Mouse (Mus musculus): ENCODE measurements around the gene Slc6a1.

- TF ChIP-seq POLR2A (IDR thresholded peaks at IDR 0.05; ENCODE audit: control insufficient read depth, low read depth, low read length) (no peak), CTCF (IDR thresholded peaks at IDR 0.05; ENCODE audit: control insufficient read depth, insufficient read depth, insufficient replicate concordance, low read depth, low read length) (no peak)
Observed at GRCm38 (mm10) chr6:114358171-114358570, 75.7 kb downstream of the Slc6a1 start.
